Mouse (Mus musculus): ENCODE results near the gene Idh3g. TPM values are rescaled to one million over a fixed set of nuclear protein-coding genes. Genes with fewer than 3 reads are reported as not detected.

The Idh3g gene
- polyA plus RNA-seq (2017; shearing (Covaris generic)): 168 TPM

GRCm38 (mm10) chrX:73786364-73787224, at the start of gene Idh3g, which contains the start of gene Ssr4:
Idh3g (minus strand) TSS chrX:73786897.
Ssr4 (plus strand) TSS chrX:73787028.

DNA sequence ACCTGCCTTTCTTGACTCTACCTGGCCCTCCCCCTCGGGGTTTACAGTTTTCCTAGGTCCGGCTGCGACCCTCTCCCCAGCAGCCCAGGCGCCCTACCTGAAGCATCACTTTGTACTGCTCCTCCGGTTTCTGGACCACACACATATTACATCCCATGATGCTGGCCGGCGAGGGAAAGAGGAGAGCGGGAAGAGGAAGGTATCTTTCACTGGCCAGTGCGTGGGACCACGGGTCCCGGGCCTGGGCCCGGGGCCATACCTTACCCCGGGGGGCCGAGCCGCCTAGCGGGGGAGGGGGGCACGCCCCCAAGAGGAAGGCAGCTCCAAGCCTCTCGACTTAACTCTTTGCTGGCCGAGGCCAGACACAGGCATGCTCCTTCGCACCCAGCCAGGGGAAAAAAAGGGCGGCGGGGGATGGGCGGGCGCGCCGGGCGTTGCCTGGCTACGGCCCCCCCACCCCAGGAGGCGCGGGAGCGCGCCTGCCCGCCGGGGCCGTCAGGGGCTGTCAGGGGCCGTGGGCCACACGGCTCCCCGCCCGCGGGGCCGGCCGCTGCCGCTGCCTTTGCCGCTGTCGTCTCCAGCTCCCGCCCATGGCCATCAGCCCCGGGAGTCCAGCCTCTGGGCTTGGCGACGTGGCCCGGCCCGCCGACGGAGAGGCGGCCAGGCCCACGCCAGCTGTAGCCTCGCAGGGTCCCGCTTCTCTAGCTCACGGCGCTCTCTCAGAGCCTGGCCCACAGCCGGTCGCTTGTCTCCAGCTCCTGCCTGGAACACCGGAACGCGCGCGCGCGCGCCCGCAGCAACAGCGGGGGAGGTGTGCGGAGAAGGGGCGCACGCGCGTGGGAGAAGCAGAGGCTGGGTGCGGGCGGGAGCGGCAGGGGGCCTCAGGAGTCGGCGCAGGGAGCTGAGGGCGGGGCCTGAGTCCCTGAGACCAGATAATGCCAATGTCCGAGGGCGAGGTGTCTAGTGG, 37.8 kb upstream of the Idh3g start, which contains the start of gene Pdzd4:
Gene Pdzd4, minus strand, starts transcription at position 785 of the 967 bp plus-strand sequence.

GRCm38 (mm10) chrX:73774168-73774760, 12.4 kb downstream of the Idh3g start, which contains the start of gene Srpk3:
Srpk3 (plus strand) TSS chrX:73774405.

GRCm38 (mm10) chrX:73756334-73757140, 30.2 kb downstream of the Idh3g start, which contains the start of gene Plxnb3:
Plxnb3 (plus strand) TSS chrX:73757090.

Other genes starting within 250 kb of the Idh3g start
- gene Dusp9, start 147.5 kb downstream of the Idh3g start, polyA plus RNA-seq (2017; shearing (Covaris generic)): not detected
- 2.1 TPM for gene Pnck, start 126.8 kb downstream of the Idh3g start, polyA plus RNA-seq (2017; shearing (Covaris generic))
- not detected for gene Slc6a8, start 113.7 kb downstream of the Idh3g start, polyA plus RNA-seq (2017; shearing (Covaris generic))
- gene Bcap31, start 70.7 kb downstream of the Idh3g start, polyA plus RNA-seq (2017; shearing (Covaris generic)): 197 TPM
- 15.5 TPM for gene Abcd1, start 70.3 kb downstream of the Idh3g start, polyA plus RNA-seq (2017; shearing (Covaris generic))
- gene Plxnb3, start 29.8 kb downstream of the Idh3g start, polyA plus RNA-seq (2017; shearing (Covaris generic)): 0.21 TPM
- gene Srpk3, start 12.5 kb downstream of the Idh3g start, polyA plus RNA-seq (2017; shearing (Covaris generic)): 0.68 TPM
- gene Ssr4, start 131 bp upstream of the Idh3g start, polyA plus RNA-seq (2017; shearing (Covaris generic)): 217 TPM
- gene Pdzd4, start 38.1 kb upstream of the Idh3g start, polyA plus RNA-seq (2017; shearing (Covaris generic)): 0.10 TPM
- 1.5 TPM for gene Avpr2, start 105.2 kb upstream of the Idh3g start, polyA plus RNA-seq (2017; shearing (Covaris generic))
- 24.8 TPM for gene L1cam, start 109.2 kb upstream of the Idh3g start, polyA plus RNA-seq (2017; shearing (Covaris generic))
- gene Arhgap4, start 135.0 kb upstream of the Idh3g start, polyA plus RNA-seq (2017; shearing (Covaris generic)): 216 TPM
- gene Naa10, start 135.0 kb upstream of the Idh3g start, polyA plus RNA-seq (2017; shearing (Covaris generic)): 116 TPM
- 1.8 TPM for gene Renbp, start 144.0 kb upstream of the Idh3g start, polyA plus RNA-seq (2017; shearing (Covaris generic))
- 31.7 TPM for gene Hcfc1, start 179.5 kb upstream of the Idh3g start, polyA plus RNA-seq (2017; shearing (Covaris generic))
- 143 TPM for gene Irak1, start 237.0 kb upstream of the Idh3g start, polyA plus RNA-seq (2017; shearing (Covaris generic))

Data from effector memory CD4-positive, alpha-beta T cell, adult 7 months (primary cell).